Mouse (Mus musculus): ENCODE results near the gene Pafah1b3.

The Pafah1b3 gene

DNA sequence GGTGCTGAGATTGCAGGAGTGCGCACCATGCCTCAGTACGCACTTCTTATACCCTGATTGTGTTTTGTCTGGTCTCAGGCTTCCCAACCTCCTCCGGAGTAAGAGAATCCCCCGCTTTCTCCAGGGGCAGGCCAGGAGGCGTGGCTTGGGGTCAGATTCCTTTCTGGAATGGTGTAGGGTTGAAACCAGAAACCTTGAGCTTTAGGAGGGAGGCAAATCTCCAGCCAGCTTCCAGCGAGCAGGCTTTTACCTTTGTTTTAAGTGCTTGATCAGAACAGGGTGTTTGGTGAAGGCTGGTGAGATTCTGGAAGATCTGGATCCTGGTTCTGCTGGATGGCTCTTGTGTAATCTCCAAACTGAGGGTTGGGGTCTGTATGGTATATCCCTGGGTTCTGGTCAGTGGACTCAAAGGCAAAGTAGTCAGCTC is 24.3 kb upstream of the Pafah1b3 start:
- Histone ChIP-seq H3K4me3 (replicated peaks; ENCODE audit: low read length) (peak overlapping the region; percentile 53), H3K4me1 (replicated peaks; ENCODE audit: low read depth, low read length) (peaks cover 70% of the 10 kb centered on the region), H3K9me3 (ENCODE audit: low read length) (peaks cover 3% of the 10 kb centered on the region; the same call in 1 of the 2 replicates), H3K36me3 (ENCODE audit: insufficient read depth, low read length) (peaks cover 15% of the 10 kb centered on the region; the same call in 1 of the 2 replicates), H3K27me3 (ENCODE audit: insufficient read depth, low read length) (no peaks in the 10 kb centered on the region)
- TF ChIP-seq POU5F1 (IDR thresholded peaks at IDR 0.05; ENCODE audit: borderline replicate concordance, low read length): no peak
- TF ChIP-seq NANOG (IDR thresholded peaks at IDR 0.05; ENCODE audit: borderline replicate concordance, low read length): no peak
- TF ChIP-seq CTCF (conservative IDR thresholded peaks at IDR 0.05; ENCODE audit: low read length): no peak

- Histone ChIP-seq H3K36me3 (ENCODE audit: insufficient read depth, low read length) (peaks cover 8% of the 10 kb centered on the region; the same call in 1 of the 2 replicates), H3K9me3 (ENCODE audit: low read length) (no peaks in the 10 kb centered on the region), H3K27me3 (ENCODE audit: insufficient read depth, low read length) (peaks cover 19% of the 10 kb centered on the region), H3K4me3 (replicated peaks; ENCODE audit: low read length) (peak overlapping the region; percentile 92), H3K4me1 (replicated peaks; ENCODE audit: low read depth, low read length) (peaks cover 65% of the 10 kb centered on the region)
- TF ChIP-seq POU5F1 (IDR thresholded peaks at IDR 0.05; ENCODE audit: borderline replicate concordance, low read length) (no peak), NANOG (IDR thresholded peaks at IDR 0.05; ENCODE audit: borderline replicate concordance, low read length) (no peak), CTCF (conservative IDR thresholded peaks at IDR 0.05; ENCODE audit: low read length) (no peak)
Measured at GRCm38 (mm10) chr7:25317446-25317999, 19.7 kb upstream of the Pafah1b3 start.

GRCm38 (mm10) chr7:25316532-25317445 is 19.0 kb upstream of the Pafah1b3 start, which contains the start of gene Megf8:
Gene Megf8, plus strand, starts transcription at chr7:25317164.
- H3K27me3 ChIP-seq (ENCODE audit: insufficient read depth, low read length): peaks cover 26% of the 10 kb centered on the region
- peaks cover 14% of the 10 kb centered on the region; the same call in 1 of the 2 replicates for H3K36me3 ChIP-seq (ENCODE audit: insufficient read depth, low read length)
- TF ChIP-seq NANOG (IDR thresholded peaks at IDR 0.05; ENCODE audit: borderline replicate concordance, low read length) (no peak), POU5F1 (IDR thresholded peaks at IDR 0.05; ENCODE audit: borderline replicate concordance, low read length) (no peak), CTCF (conservative IDR thresholded peaks at IDR 0.05; ENCODE audit: low read length) (peak; percentile 77)
- H3K4me3 ChIP-seq (replicated peaks; ENCODE audit: low read length): peak within 1 kb of the TSS; percentile 92
- H3K9me3 ChIP-seq (ENCODE audit: low read length): no peaks in the 10 kb centered on the region
- peaks cover 60% of the 10 kb centered on the region for H3K4me1 ChIP-seq (replicated peaks; ENCODE audit: low read depth, low read length)

- TF ChIP-seq POU5F1 (IDR thresholded peaks at IDR 0.05; ENCODE audit: borderline replicate concordance, low read length) (no peak), CTCF (conservative IDR thresholded peaks at IDR 0.05; ENCODE audit: low read length) (no peak), NANOG (IDR thresholded peaks at IDR 0.05; ENCODE audit: borderline replicate concordance, low read length) (no peak)
- peaks cover 16% of the 10 kb centered on the region; the same call in 1 of the 2 replicates for H3K36me3 ChIP-seq (ENCODE audit: insufficient read depth, low read length)
- peaks cover 33% of the 10 kb centered on the region for H3K27me3 ChIP-seq (ENCODE audit: insufficient read depth, low read length)
- peaks cover 61% of the 10 kb centered on the region for H3K4me1 ChIP-seq (replicated peaks; ENCODE audit: low read depth, low read length)
- peak overlapping the region; percentile 85 for H3K4me3 ChIP-seq (replicated peaks; ENCODE audit: low read length)
- H3K9me3 ChIP-seq (ENCODE audit: low read length): no peaks in the 10 kb centered on the region
Measured at GRCm38 (mm10) chr7:25315306-25316041, 17.7 kb upstream of the Pafah1b3 start.

DNA sequence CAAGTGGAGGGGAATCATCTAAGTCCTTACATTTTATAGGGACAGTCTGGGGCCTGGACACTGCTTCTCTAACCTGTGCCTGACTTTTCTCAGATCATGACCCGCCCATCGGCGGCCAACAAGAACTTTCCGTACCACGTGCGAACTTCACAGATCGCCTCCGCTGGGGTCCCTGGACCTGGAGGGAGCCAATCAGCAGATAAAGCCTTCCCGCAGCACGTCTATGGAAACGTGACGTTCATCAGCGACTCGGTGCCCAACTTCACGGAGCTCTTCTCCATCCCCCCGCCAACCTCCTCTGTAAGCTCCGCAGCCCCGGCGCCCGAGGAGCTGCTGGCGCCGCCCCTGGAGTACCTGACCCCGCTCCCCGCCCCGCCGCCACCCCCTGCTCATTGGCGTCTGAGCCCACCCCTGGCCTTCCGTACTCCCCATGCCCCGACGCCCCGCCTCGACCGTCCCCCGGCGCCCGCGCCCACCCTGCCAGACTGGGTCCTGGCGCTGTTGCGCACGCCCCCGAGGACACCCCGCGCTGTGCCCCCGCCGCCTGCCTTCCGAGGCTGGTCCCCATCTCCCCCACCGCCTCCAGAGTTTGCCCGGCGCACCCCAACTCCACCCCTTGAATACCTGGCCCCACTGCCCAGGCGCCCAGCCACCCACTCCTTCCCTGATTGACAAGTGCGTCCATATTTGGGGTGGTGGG is 17.0 kb upstream of the Pafah1b3 start:
- Histone ChIP-seq H3K4me3 (replicated peaks; ENCODE audit: low read length) (peak overlapping the region; percentile 85), H3K4me1 (replicated peaks; ENCODE audit: low read depth, low read length) (peaks cover 61% of the 10 kb centered on the region), H3K36me3 (ENCODE audit: insufficient read depth, low read length) (peaks cover 16% of the 10 kb centered on the region; the same call in 1 of the 2 replicates), H3K27me3 (ENCODE audit: insufficient read depth, low read length) (peaks cover 33% of the 10 kb centered on the region), H3K9me3 (ENCODE audit: low read length) (no peaks in the 10 kb centered on the region)
- TF ChIP-seq CTCF (conservative IDR thresholded peaks at IDR 0.05; ENCODE audit: low read length) (no peak), NANOG (IDR thresholded peaks at IDR 0.05; ENCODE audit: borderline replicate concordance, low read length) (no peak), POU5F1 (IDR thresholded peaks at IDR 0.05; ENCODE audit: borderline replicate concordance, low read length) (no peak)

GRCm38 (mm10) chr7:25313325-25313724 is 15.5 kb upstream of the Pafah1b3 start:
- Histone ChIP-seq H3K27me3 (ENCODE audit: insufficient read depth, low read length) (peaks cover 42% of the 10 kb centered on the region), H3K9me3 (ENCODE audit: low read length) (no peaks in the 10 kb centered on the region), H3K36me3 (ENCODE audit: insufficient read depth, low read length) (peaks cover 10% of the 10 kb centered on the region; the same call in 1 of the 2 replicates), H3K4me1 (replicated peaks; ENCODE audit: low read depth, low read length) (peaks cover 56% of the 10 kb centered on the region), H3K4me3 (replicated peaks; ENCODE audit: low read length) (no peak overlapping the region)
- no peak for TF ChIP-seq CTCF (conservative IDR thresholded peaks at IDR 0.05; ENCODE audit: low read length)
- TF ChIP-seq POU5F1 (IDR thresholded peaks at IDR 0.05; ENCODE audit: borderline replicate concordance, low read length): no peak
- TF ChIP-seq NANOG (IDR thresholded peaks at IDR 0.05; ENCODE audit: borderline replicate concordance, low read length): no peak

- Histone ChIP-seq H3K4me1 (replicated peaks; ENCODE audit: low read depth, low read length) (peaks cover 41% of the 10 kb centered on the region), H3K36me3 (ENCODE audit: insufficient read depth, low read length) (peaks cover 18% of the 10 kb centered on the region; the same call in 1 of the 2 replicates), H3K4me3 (replicated peaks; ENCODE audit: low read length) (no peak overlapping the region), H3K9me3 (ENCODE audit: low read length) (no peaks in the 10 kb centered on the region), H3K27me3 (ENCODE audit: insufficient read depth, low read length) (peaks cover 59% of the 10 kb centered on the region)
- TF ChIP-seq NANOG (IDR thresholded peaks at IDR 0.05; ENCODE audit: borderline replicate concordance, low read length): no peak
- no peak for TF ChIP-seq POU5F1 (IDR thresholded peaks at IDR 0.05; ENCODE audit: borderline replicate concordance, low read length)
- TF ChIP-seq CTCF (conservative IDR thresholded peaks at IDR 0.05; ENCODE audit: low read length): no peak
Measured at GRCm38 (mm10) chr7:25311193-25311592, 13.4 kb upstream of the Pafah1b3 start.
